Mouse (Mus musculus) kidney, adult 2 months (tissue): ENCODE results near the gene Ankfy1.

Experiments
- CTCF ChIP-seq: fragments of 200-500 bp; conservative IDR thresholded peaks from 2 replicates; pipeline ENCODE4 v1.5.1; 2011; ENCODE audit warnings: low read depth, mild to moderate bottlenecking, control low read depth, low read length, moderate library complexity, mixed read lengths; ENCODE audit not compliant: insufficient read depth, insufficient read length
- POLR2A ChIP-seq: fragments of 200-500 bp; IDR thresholded peaks from one replicate; pipeline ENCODE4 v1.6.1; 2011; ENCODE audit warnings: low read depth, low read length, control low read depth

GRCm38 (mm10) chr11:72671294-72671988 lies 18.4 kb upstream of the Ankfy1 start:
- TF ChIP-seq POLR2A, result no peak
- no peak for TF ChIP-seq CTCF
